Mouse (Mus musculus) urinary bladder, adult 2 months (tissue): ENCODE measurements around the gene Taf1. TPM values are rescaled to one million over a fixed set of nuclear protein-coding genes. Genes with fewer than 3 reads are reported as not detected.

Experiments
- polyA plus RNA-seq: library from polyadenylated mRNA; depleted of rRNA; stranded (reverse); fragments of >200 nt; gene quantifications from 2 replicates; pipeline ENCODE4 v1.2.3, GENCODE M21; 2012; rRNA removed

Taf1 gene
- polyA plus RNA-seq, 1 experiment: 21.1 TPM

Other genes with a start within 250 kb of the Taf1 start
- gene Nlgn3, start 233.6 kb upstream of the Taf1 start, polyA plus RNA-seq: 1.9 and 2.2 TPM in 2 replicates
- 0.07 and 0.21 TPM in 2 replicates for gene Gjb1, start 156.4 kb upstream of the Taf1 start, polyA plus RNA-seq
- 47.2 and 52.0 TPM in 2 replicates for gene Zmym3, start 111.9 kb upstream of the Taf1 start, polyA plus RNA-seq
- 145 and 168 TPM in 2 replicates for gene Nono, start 103.4 kb upstream of the Taf1 start, polyA plus RNA-seq
- 9.5 and 10.8 TPM in 2 replicates for gene Itgb1bp2, start 83.6 kb upstream of the Taf1 start, polyA plus RNA-seq
- 207 and 285 TPM in 2 replicates for gene Ogt, start 107.3 kb downstream of the Taf1 start, polyA plus RNA-seq
- gene Cxcr3, start 201.5 kb downstream of the Taf1 start, polyA plus RNA-seq: 2.3 and 2.4 TPM in 2 replicates